Mouse (Mus musculus): ENCODE results near the gene AY358078. TPM values are rescaled to one million over a fixed set of nuclear protein-coding genes. Genes with fewer than 3 reads are reported as not detected.

AY358078 gene
- not detected for polyA plus RNA-seq (2015; fragmentation: Illumina TruSeq; extraction: RNeasy Lipid Tissue Mini Kit (QIAGEN cat#74804); ENCODE audit: insufficient read depth, low replicate concordance)

DNA sequence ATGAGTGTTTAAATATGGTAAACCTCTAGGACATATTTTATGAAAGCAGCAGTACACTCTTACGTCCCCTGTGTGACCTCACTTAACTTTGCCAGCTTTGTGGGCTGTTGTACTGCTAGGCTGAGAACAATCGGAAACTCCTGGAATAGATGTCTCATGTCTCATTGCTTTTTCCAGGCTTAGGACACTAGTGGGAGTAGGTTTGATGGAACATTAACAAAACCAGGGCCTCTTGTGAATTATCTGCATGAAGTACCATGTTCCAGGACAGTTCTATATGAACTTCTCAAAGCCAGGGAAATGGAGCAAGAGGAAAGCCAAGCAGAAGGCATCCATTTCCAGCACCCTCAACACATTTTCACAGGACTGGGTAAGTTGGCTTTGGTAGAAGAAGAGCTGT lies at the start of gene AY358078:
AY358078 (plus strand) TSS at position 301 of the 400 bp plus-strand sequence.

DNA sequence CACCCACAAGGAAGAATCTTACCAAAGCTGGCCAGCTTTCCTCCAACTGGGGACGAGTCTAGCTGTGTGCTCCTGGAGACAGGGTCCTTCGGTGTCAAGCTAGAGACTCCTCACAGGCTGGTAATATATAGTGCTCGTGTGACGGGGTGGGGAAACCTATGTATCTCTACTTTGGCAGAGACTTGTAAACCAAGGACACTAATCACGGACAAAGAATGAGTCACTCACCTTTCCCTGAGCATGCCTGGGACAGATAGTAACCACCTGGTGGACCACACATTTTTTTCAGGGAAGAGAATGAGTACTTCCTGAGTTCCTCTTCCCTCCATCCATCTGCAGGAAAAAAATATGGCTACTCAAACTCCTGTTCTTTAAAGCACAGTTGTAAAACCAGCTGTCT lies 26.4 kb upstream of the AY358078 start, which contains the start of gene Ang4:
Ang4 (minus strand) TSS at position 101 of the 400 bp plus-strand sequence.

DNA sequence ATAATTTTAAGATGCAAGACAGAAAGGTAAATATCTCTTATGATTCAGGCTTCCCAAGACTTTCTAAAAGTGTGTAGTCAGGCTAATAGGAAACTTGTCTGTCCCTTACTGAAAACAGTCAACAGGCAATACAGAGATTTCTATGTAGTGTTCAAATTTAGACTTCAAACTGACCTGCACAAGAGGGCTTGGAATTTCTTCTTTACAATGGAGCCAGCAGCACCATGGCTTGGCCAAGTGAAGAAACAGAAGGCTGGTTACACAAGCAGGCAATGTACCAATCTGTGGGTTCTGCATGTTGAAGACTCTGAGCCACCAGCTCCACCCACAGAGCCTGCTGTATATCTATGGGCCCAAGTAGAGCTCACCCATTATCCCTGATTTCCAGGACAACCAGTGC lies 53.6 kb downstream of the AY358078 start, which contains the start of gene Ear6:
Ear6 (plus strand) TSS at position 301 of the 400 bp plus-strand sequence.

Other genes starting within 250 kb of the AY358078 start
- not detected for gene Gm5622, start 247.3 kb upstream of the AY358078 start, polyA plus RNA-seq (2015; fragmentation: Illumina TruSeq; extraction: RNeasy Lipid Tissue Mini Kit (QIAGEN cat#74804); ENCODE audit: insufficient read depth, low replicate concordance)
- gene Gm17175, start 226.0 kb upstream of the AY358078 start, polyA plus RNA-seq (2015; fragmentation: Illumina TruSeq; extraction: RNeasy Lipid Tissue Mini Kit (QIAGEN cat#74804); ENCODE audit: insufficient read depth, low replicate concordance): not detected
- not detected for gene Gm17174, start 207.9 kb upstream of the AY358078 start, polyA plus RNA-seq (2015; fragmentation: Illumina TruSeq; extraction: RNeasy Lipid Tissue Mini Kit (QIAGEN cat#74804); ENCODE audit: insufficient read depth, low replicate concordance)
- gene Gm17078, start 188.7 kb upstream of the AY358078 start, polyA plus RNA-seq (2015; fragmentation: Illumina TruSeq; extraction: RNeasy Lipid Tissue Mini Kit (QIAGEN cat#74804); ENCODE audit: insufficient read depth, low replicate concordance): not detected
- gene Gm4181, start 164.4 kb upstream of the AY358078 start, polyA plus RNA-seq (2015; fragmentation: Illumina TruSeq; extraction: RNeasy Lipid Tissue Mini Kit (QIAGEN cat#74804); ENCODE audit: insufficient read depth, low replicate concordance): not detected
- gene Gm17079, start 104.6 kb upstream of the AY358078 start, polyA plus RNA-seq (2015; fragmentation: Illumina TruSeq; extraction: RNeasy Lipid Tissue Mini Kit (QIAGEN cat#74804); ENCODE audit: insufficient read depth, low replicate concordance): not detected
- gene Gm5800, start 82.9 kb upstream of the AY358078 start, polyA plus RNA-seq (2015; fragmentation: Illumina TruSeq; extraction: RNeasy Lipid Tissue Mini Kit (QIAGEN cat#74804); ENCODE audit: insufficient read depth, low replicate concordance): not detected
- gene Ang4, start 26.5 kb upstream of the AY358078 start, polyA plus RNA-seq (2015; fragmentation: Illumina TruSeq; extraction: RNeasy Lipid Tissue Mini Kit (QIAGEN cat#74804); ENCODE audit: insufficient read depth, low replicate concordance): not detected
- gene Ear6, start 53.7 kb downstream of the AY358078 start, polyA plus RNA-seq (2015; fragmentation: Illumina TruSeq; extraction: RNeasy Lipid Tissue Mini Kit (QIAGEN cat#74804); ENCODE audit: insufficient read depth, low replicate concordance): not detected
- gene Mettl17, start 84.8 kb downstream of the AY358078 start, polyA plus RNA-seq (2015; fragmentation: Illumina TruSeq; extraction: RNeasy Lipid Tissue Mini Kit (QIAGEN cat#74804); ENCODE audit: insufficient read depth, low replicate concordance): 32.9 TPM
- 1.8 TPM for gene Slc39a2, start 92.8 kb downstream of the AY358078 start, polyA plus RNA-seq (2015; fragmentation: Illumina TruSeq; extraction: RNeasy Lipid Tissue Mini Kit (QIAGEN cat#74804); ENCODE audit: insufficient read depth, low replicate concordance)
- 27.2 TPM for gene Ndrg2, start 114.1 kb downstream of the AY358078 start, polyA plus RNA-seq (2015; fragmentation: Illumina TruSeq; extraction: RNeasy Lipid Tissue Mini Kit (QIAGEN cat#74804); ENCODE audit: insufficient read depth, low replicate concordance)
- not detected for gene Tppp2, start 118.4 kb downstream of the AY358078 start, polyA plus RNA-seq (2015; fragmentation: Illumina TruSeq; extraction: RNeasy Lipid Tissue Mini Kit (QIAGEN cat#74804); ENCODE audit: insufficient read depth, low replicate concordance)
- gene Rnase13, start 122.7 kb downstream of the AY358078 start, polyA plus RNA-seq (2015; fragmentation: Illumina TruSeq; extraction: RNeasy Lipid Tissue Mini Kit (QIAGEN cat#74804); ENCODE audit: insufficient read depth, low replicate concordance): not detected
- gene Arhgef40, start 184.7 kb downstream of the AY358078 start, polyA plus RNA-seq (2015; fragmentation: Illumina TruSeq; extraction: RNeasy Lipid Tissue Mini Kit (QIAGEN cat#74804); ENCODE audit: insufficient read depth, low replicate concordance): 11.0 TPM
- gene Tmem253, start 215.6 kb downstream of the AY358078 start, polyA plus RNA-seq (2015; fragmentation: Illumina TruSeq; extraction: RNeasy Lipid Tissue Mini Kit (QIAGEN cat#74804); ENCODE audit: insufficient read depth, low replicate concordance): not detected
- 3.4 TPM for gene Zfp219, start 220.7 kb downstream of the AY358078 start, polyA plus RNA-seq (2015; fragmentation: Illumina TruSeq; extraction: RNeasy Lipid Tissue Mini Kit (QIAGEN cat#74804); ENCODE audit: insufficient read depth, low replicate concordance)
- not detected for gene Olfr221, start 242.4 kb downstream of the AY358078 start, polyA plus RNA-seq (2015; fragmentation: Illumina TruSeq; extraction: RNeasy Lipid Tissue Mini Kit (QIAGEN cat#74804); ENCODE audit: insufficient read depth, low replicate concordance)

Data from spleen, adult 10 weeks (tissue).